Mouse (Mus musculus) ES-E14 (cell line): ENCODE results near the gene Foxb1.

Experiments used
- CHD2 ChIP-seq: IDR thresholded peaks from 2 replicates; pipeline ENCODE4 v1.6.1; 2014; ENCODE audit warnings: mild to moderate bottlenecking, low read depth, low read length, inconsistent platforms
- MAFK ChIP-seq: IDR thresholded peaks from 2 replicates; pipeline ENCODE4 v1.6.1; 2014; ENCODE audit warnings: mild to moderate bottlenecking, low read depth, low read length, inconsistent platforms; ENCODE audit not compliant: insufficient read depth

- TF ChIP-seq MAFK = no peak
- no peak for TF ChIP-seq CHD2
Observed at GRCm38 (mm10) chr9:69758506-69758905, 2.2 kb downstream of the Foxb1 start.
